Mouse (Mus musculus) retina, postnatal 7 days (tissue): ENCODE data around the gene Pik3c2a.

Experiments
- DNase-seq: peaks from one replicate; pipeline ENCODE4 v3.0.0-alpha.2; 2012; ENCODE audit warnings: low read depth, low spot score

Gene Pik3c2a

GRCm38 (mm10) chr7:116443004-116443696 is at the start of gene Pik3c2a:
Gene Pik3c2a, minus strand, starts transcription at chr7:116443449.
- peak; percentile 91 for DNase-seq

- no peak for DNase-seq
Observed at GRCm38 (mm10) chr7:116491113-116491512, 47.9 kb upstream of the Pik3c2a start.

DNA sequence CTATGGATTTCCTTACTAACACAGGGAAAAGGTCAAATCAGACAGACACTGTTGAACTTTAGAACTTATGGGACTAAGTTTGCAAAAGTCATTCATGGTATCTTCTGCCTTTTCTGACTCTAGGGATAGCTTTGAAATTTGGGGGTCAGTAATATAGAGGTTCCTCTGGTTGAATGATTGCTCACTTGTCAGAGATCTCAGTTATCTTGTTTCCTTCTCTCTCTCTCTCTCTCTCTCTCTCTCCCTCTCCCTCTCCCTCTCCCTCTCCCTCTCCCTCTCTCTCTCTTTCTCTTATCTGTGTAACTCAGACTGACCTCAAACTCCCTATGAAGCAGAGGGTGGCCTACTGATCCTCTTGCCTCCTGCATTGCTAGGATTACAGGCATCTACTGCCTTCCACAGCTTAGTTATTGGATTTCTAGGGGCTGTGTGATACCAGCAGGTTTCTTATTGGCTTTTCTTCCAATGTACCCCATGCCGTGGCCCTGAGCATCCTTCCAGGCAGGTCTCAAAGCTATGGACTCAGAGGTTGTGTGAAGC is 41.9 kb upstream of the Pik3c2a start:
- DNase-seq, result no peak

GRCm38 (mm10) chr7:116484213-116484612 is 41.0 kb upstream of the Pik3c2a start:
- DNase-seq, result no peak

DNA sequence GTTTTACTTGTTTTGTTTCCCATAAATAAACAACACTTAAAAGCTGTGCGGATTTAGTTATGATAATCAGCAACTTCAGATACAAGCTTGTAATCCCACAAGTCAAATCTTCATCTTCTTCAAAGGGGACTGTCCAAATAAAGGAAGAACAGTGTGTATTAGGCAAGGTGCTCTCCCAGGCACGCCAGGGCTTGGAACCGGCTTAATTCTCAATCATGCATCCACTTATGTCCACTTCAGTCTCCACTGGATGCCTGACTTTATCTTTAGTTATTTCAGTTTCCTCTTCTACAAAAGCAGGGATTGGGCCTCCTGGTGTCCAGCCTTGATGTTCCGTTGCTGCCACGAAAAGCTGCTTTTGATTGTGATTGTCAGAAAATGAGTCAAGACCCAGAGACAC is 40.5 kb upstream of the Pik3c2a start:
- no peak for DNase-seq

DNA sequence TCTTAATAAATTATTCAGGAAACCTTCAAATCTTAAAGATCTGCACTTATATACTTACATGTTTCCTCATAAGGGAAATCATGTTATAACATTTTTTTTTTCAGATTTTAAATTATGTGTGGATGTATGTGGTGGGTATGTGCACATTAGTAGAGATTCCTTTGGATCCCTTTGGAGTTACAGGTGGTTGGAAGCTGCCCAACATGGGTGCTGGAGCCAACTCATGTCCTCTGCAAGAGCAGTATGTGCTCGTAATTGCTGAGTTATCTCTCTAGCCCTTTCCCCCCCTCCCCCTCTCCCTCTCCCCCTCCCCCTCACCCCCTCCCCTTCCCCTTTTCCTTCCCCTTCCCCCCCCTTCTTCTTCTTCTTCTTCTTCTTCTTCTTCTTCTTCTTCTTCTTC is 39.9 kb upstream of the Pik3c2a start:
- DNase-seq, result no peak

- DNase-seq, result no peak
Observed at GRCm38 (mm10) chr7:116476264-116476663, 33.0 kb upstream of the Pik3c2a start.

DNA sequence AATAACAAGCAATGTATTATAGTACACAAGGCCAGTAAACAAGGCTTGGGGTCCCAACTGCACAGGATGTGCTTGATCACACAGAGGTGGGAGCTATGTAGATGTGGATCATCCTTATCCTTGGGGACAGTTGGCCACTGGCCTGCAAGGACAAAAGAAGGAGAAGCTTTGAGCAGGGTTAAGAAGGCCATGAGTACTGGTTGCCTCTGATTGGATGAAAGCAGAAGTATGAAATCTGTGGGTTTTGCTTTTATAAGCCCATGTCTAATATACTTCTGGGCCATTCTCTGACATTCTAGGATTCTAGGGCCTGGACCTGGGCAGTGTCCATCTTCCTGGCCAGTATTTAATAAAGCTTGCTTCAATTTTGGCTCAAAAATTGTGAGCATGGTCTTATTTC is 32.6 kb upstream of the Pik3c2a start:
- no peak for DNase-seq

GRCm38 (mm10) chr7:116462114-116462513 is 18.9 kb upstream of the Pik3c2a start:
- no peak for DNase-seq

DNA sequence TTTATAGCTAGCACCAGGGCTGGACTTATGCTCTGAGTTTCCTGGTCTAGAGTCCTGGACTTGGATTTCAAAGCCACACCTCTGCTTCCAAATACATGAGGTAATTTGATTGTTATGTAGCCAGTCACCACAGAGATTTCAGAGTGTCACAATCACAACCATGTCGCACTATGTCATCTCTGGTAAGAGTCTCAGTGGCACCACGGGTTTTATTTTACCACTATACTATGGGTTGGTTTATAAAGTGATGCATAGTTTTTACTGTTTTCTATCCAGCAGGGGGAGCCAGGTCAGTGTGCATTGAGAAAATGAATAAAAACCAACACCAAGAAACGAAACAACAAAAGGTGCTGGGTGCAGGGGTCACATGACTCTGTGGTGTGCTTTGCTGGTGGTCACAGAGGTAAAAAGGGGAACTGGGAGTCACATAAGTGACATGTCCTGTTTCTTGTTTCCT is 15.8 kb upstream of the Pik3c2a start:
- peak; percentile 9 for DNase-seq

DNA sequence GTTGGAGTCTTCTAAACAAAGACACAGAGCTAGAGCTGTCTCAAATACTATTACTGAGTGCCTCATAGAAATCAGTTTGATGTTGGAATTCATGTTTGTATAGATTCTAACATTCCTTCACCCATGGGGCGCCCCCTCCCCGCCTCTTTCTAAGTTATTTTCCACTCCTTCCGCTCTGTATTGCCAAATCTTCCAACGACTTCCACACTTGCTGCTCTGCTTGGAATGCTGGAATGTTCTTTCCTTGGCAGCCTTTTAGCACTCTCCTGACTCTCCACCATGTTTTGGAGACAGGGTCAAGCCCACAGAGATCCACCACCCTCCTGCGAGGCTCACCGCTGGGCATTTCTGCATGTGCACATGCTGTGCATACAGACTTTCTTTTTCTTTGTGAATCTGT is 14.1 kb upstream of the Pik3c2a start:
- no peak for DNase-seq

GRCm38 (mm10) chr7:116456964-116457363 is 13.7 kb upstream of the Pik3c2a start:
- DNase-seq, result no peak

GRCm38 (mm10) chr7:116446645-116447044 is 3.4 kb upstream of the Pik3c2a start:
- DNase-seq, result no peak

GRCm38 (mm10) chr7:116444326-116444809 is 1.1 kb upstream of the Pik3c2a start:
- no peak for DNase-seq

DNA sequence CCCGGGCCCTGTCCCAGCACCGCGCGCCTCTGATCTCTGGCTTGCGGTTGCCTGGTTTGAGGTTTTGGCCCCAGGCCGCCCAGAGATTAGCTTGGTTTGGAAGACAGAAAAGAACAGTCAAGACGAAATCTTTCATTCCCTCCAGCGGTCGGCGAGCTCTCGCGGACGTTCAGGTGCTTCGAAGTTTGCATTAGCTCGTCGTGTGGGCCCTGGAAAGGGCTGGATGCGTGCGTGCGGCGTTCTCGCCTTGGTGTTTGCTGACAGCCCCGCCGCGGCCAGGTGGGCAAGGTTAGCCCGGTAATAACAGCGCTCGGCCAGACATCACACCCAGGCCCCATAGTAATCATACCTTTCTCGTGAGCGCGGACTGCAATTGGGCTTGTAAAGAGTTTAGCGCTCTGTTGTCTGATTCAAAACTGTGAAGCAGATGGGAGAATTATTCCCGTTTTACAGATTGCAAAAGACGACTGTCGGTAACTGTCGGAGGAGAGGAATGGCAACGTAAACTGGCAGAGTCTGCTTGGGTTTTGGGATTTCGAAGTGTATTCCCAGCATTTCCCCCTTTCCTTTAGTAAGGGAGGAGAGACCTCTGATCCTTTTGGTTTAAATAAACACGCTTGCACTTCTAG is 562 bp upstream of the Pik3c2a start:
- DNase-seq, result peak; percentile 4

- DNase-seq, result no peak
Observed at GRCm38 (mm10) chr7:116442226-116442625, 1.0 kb downstream of the Pik3c2a start.

DNA sequence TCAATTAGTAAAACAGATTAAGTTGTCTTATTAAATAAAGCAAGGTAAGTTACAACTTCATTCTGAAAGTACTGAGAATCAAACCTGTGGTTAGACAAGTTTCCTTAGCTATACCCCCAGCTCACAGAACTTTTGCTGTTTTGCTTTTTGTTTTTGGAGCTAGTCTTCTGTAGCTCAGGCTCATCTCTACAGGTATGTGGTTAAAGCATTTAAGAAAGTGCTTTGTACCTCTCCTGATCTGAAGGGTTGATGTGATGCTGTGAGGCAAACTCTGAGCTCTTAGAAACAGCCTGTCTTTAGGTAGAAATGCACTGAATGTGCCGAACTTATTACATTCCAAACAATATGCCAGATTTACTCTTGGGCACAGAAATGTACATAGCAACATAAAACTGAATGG is 1.9 kb downstream of the Pik3c2a start:
- no peak for DNase-seq

DNA sequence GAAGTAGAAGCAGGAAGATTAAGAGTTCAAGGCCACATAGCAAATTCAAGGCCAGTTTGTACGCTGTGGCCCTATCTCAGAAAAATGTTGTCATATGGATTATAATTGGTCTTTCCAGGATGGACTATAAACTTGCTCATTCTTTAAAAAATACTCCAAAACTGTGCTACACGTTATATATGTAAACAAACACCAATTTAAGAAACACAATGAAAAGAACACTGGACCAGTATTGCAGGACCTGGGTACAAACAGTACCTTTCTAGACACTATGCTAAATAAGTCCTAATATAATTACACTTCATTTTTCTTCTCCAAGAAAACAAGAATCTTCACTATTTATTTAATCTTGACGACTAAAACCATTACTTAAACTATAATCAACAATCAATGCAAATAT is 11.6 kb downstream of the Pik3c2a start:
- DNase-seq, result no peak

- no peak for DNase-seq
Observed at GRCm38 (mm10) chr7:116430926-116431325, 12.3 kb downstream of the Pik3c2a start.

DNA sequence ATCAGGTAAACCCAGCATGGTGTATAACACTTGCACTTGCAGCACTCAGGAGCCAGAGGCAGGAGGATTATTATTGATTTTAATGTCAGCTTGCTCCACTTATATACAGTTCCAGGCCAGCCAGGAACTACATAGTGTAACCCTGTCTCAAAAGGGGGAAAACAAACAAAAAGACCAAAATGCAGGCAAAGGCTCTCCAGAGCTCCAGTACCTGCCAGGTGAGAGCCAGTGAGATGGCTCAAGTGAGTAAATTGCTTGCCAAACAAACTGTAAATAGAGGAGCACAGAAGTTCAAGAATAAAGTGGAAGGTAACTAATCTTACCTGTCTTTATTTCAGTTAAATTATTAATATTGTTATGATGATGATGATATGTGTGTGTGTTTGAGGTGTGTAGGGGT is 16.0 kb downstream of the Pik3c2a start:
- DNase-seq, result no peak

- no peak for DNase-seq
Observed at GRCm38 (mm10) chr7:116425771-116426170, 17.5 kb downstream of the Pik3c2a start.

GRCm38 (mm10) chr7:116421081-116421480 is 22.2 kb downstream of the Pik3c2a start:
- DNase-seq, result no peak

DNA sequence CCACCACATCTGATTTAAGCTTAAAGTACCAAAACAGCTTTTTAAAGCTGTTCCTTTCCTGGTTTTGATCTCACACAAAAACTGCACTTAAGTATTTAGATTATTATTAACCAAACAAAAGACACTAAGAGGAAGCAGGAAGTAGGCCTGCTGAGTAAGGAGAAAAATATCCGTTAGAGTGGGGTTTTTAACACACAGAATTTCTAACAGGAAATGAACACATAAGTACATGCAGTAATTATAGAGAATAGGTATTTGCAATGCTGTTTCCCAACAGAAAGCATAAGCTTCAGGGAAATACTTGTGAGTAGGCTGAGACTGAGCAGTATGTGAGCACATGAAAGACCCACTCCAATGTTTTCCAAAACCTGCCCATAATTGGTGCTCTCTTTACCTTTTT is 33.8 kb downstream of the Pik3c2a start:
- no peak for DNase-seq
